Mouse (Mus musculus): ENCODE measurements around the gene Pdcd4. TPM values are rescaled to one million over a fixed set of nuclear protein-coding genes. Genes with fewer than 3 reads are reported as not detected.

Pdcd4 gene
- polyA plus RNA-seq, 1 experiment = 2.4 TPM

DNA sequence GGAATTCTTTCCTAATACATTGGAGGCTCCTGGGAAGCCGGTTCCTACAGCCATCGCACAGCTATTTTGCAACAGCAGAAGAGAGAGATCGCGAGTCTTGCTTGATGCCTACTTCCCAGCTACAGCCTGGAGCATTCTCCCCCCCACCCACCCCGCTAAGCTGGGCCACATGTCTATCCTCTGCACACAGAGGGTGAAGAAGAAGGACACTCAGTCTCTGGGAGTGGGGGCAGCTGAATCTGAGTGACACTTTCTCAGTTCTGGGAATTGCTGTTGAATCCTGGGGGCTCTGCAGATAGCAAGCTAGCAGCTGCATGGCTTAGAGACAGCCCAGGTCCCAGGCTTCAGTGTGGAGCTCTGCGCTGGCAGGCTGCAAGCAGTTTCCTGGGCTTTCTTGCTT, 34.1 kb upstream of the Pdcd4 start:
- Histone ChIP-seq H3ac (ENCODE audit: control insufficient read depth, insufficient read length, low read depth) (no peak overlapping the region), H3K4me3 (ENCODE audit: insufficient read depth, poor library complexity, severe bottlenecking) (no peak overlapping the region), H3K79me3 (ENCODE audit: low read depth) (no peaks in the 10 kb centered on the region), H3K79me2 (ENCODE audit: control insufficient read depth, insufficient read depth) (no peaks in the 10 kb centered on the region), H3K36me3 (ENCODE audit: control insufficient read depth, insufficient read depth) (peaks cover 26% of the 10 kb centered on the region), H3K27me3 (ENCODE audit: control insufficient read depth, insufficient read depth, insufficient read length) (no peaks in the 10 kb centered on the region)
- TF ChIP-seq CEBPB (IDR thresholded peaks at IDR 0.05; ENCODE audit: low read depth) (no peak), MYOD1 (IDR thresholded peaks at IDR 0.05; ENCODE audit: control insufficient read depth, insufficient read length, low read depth) (no peak)

DNA sequence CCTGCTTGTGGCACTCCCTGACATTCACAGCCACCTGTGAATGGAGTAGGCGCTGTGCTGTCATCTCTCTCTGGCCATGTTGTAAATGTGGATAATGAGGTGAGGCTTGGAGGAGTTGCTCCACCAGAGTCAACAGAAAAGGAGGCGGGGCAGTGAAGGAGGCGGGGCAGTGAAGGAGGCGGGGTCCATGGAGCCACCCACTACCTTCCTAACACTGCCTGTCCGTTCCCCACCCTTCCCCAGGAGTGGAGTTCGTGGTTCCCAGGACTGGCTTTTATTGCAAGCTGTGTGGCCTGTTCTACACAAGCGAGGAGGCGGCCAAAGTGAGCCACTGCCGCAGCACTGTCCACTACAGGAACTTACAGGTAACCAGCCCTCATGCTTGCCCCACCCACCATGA, 32.9 kb upstream of the Pdcd4 start:
- Histone ChIP-seq H3K4me3 (ENCODE audit: insufficient read depth, poor library complexity, severe bottlenecking) (no peak overlapping the region), H3K36me3 (ENCODE audit: control insufficient read depth, insufficient read depth) (peaks cover 29% of the 10 kb centered on the region), H3K79me3 (ENCODE audit: low read depth) (no peaks in the 10 kb centered on the region), H3K27me3 (ENCODE audit: control insufficient read depth, insufficient read depth, insufficient read length) (no peaks in the 10 kb centered on the region), H3K79me2 (ENCODE audit: control insufficient read depth, insufficient read depth) (no peaks in the 10 kb centered on the region), H3ac (ENCODE audit: control insufficient read depth, insufficient read length, low read depth) (no peak overlapping the region)
- TF ChIP-seq USF1 (IDR thresholded peaks at IDR 0.05; ENCODE audit: low read depth) = no peak
- TF ChIP-seq MYOG (IDR thresholded peaks at IDR 0.05; ENCODE audit: control insufficient read depth, extremely low read depth, insufficient read length) = no peak
- TF ChIP-seq FOSL1 (IDR thresholded peaks at IDR 0.05; ENCODE audit: insufficient read depth, low read length, poor library complexity, severe bottlenecking) = no peak
- no peak for TF ChIP-seq MAX (IDR thresholded peaks at IDR 0.05)
- TF ChIP-seq MYOD1 (IDR thresholded peaks at IDR 0.05; ENCODE audit: control insufficient read depth, insufficient read length, low read depth) = no peak
- TF ChIP-seq CEBPB (IDR thresholded peaks at IDR 0.05; ENCODE audit: low read depth) = no peak
- no peak for TF ChIP-seq CTCF (IDR thresholded peaks at IDR 0.05; ENCODE audit: control insufficient read depth, insufficient read depth, insufficient read length)

DNA sequence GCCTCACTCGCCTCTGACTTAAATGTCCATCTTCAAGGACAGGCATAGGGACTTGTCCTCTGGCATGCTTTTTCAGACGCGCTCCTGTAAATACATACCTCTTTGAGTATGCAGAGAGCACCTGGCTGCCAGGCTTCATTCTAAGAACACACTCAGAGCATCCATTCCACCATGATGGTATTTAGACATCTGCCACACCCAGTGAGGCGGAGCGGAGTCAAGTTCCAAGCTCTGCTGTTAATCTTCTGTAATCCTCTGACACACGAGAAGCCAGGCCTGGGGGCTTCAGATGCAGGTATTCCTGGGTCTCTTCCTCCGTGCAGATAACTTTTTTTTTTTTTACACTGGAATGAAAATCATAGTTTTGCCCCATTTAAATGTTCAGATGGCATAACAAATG, 32.4 kb upstream of the Pdcd4 start:
- peaks cover 29% of the 10 kb centered on the region for H3K36me3 ChIP-seq (ENCODE audit: control insufficient read depth, insufficient read depth)
- H3K79me3 ChIP-seq (ENCODE audit: low read depth) = no peaks in the 10 kb centered on the region
- no peak overlapping the region for H3ac ChIP-seq (ENCODE audit: control insufficient read depth, insufficient read length, low read depth)
- H3K4me3 ChIP-seq (ENCODE audit: insufficient read depth, poor library complexity, severe bottlenecking) = no peak overlapping the region
- no peaks in the 10 kb centered on the region for H3K27me3 ChIP-seq (ENCODE audit: control insufficient read depth, insufficient read depth, insufficient read length)
- H3K79me2 ChIP-seq (ENCODE audit: control insufficient read depth, insufficient read depth) = no peaks in the 10 kb centered on the region
- TF ChIP-seq MYOD1 (IDR thresholded peaks at IDR 0.05; ENCODE audit: control insufficient read depth, insufficient read length, low read depth) = no peak
- no peak for TF ChIP-seq MAX (IDR thresholded peaks at IDR 0.05)
- no peak for TF ChIP-seq CTCF (IDR thresholded peaks at IDR 0.05; ENCODE audit: control insufficient read depth, insufficient read depth, insufficient read length)
- TF ChIP-seq FOSL1 (IDR thresholded peaks at IDR 0.05; ENCODE audit: insufficient read depth, low read length, poor library complexity, severe bottlenecking) = no peak
- TF ChIP-seq CEBPB (IDR thresholded peaks at IDR 0.05; ENCODE audit: low read depth) = no peak
- no peak for TF ChIP-seq USF1 (IDR thresholded peaks at IDR 0.05; ENCODE audit: low read depth)
- TF ChIP-seq MYOG (IDR thresholded peaks at IDR 0.05; ENCODE audit: control insufficient read depth, extremely low read depth, insufficient read length) = no peak

DNA sequence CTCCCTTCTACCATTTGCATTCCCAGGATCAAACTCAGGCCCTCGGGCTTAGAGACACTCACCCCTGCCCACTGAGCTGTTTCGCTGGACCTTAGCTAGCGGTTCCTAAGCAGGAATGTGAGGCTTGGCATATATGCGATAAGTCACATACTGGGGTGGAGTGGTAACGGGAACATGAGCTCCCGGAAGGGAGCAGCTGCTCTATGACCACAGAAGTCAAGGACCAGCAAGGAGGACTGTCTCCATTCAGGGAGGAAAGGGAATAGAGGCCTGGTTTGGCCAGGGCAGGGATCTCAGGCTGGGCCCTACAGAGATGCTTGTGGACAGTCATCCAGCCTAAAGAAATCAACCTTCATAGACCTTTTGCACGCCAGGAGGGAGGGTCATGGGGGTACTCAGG, 30.7 kb upstream of the Pdcd4 start:
- Histone ChIP-seq H3K36me3 (ENCODE audit: control insufficient read depth, insufficient read depth) (peaks cover 29% of the 10 kb centered on the region), H3K79me2 (ENCODE audit: control insufficient read depth, insufficient read depth) (no peaks in the 10 kb centered on the region), H3K4me3 (ENCODE audit: insufficient read depth, poor library complexity, severe bottlenecking) (no peak overlapping the region), H3ac (ENCODE audit: control insufficient read depth, insufficient read length, low read depth) (no peak overlapping the region), H3K79me3 (ENCODE audit: low read depth) (no peaks in the 10 kb centered on the region), H3K27me3 (ENCODE audit: control insufficient read depth, insufficient read depth, insufficient read length) (no peaks in the 10 kb centered on the region)
- no peak for TF ChIP-seq CEBPB (IDR thresholded peaks at IDR 0.05; ENCODE audit: low read depth)
- TF ChIP-seq MYOG (IDR thresholded peaks at IDR 0.05; ENCODE audit: control insufficient read depth, extremely low read depth, insufficient read length) = no peak
- TF ChIP-seq CTCF (IDR thresholded peaks at IDR 0.05; ENCODE audit: control insufficient read depth, insufficient read depth, insufficient read length) = no peak

DNA sequence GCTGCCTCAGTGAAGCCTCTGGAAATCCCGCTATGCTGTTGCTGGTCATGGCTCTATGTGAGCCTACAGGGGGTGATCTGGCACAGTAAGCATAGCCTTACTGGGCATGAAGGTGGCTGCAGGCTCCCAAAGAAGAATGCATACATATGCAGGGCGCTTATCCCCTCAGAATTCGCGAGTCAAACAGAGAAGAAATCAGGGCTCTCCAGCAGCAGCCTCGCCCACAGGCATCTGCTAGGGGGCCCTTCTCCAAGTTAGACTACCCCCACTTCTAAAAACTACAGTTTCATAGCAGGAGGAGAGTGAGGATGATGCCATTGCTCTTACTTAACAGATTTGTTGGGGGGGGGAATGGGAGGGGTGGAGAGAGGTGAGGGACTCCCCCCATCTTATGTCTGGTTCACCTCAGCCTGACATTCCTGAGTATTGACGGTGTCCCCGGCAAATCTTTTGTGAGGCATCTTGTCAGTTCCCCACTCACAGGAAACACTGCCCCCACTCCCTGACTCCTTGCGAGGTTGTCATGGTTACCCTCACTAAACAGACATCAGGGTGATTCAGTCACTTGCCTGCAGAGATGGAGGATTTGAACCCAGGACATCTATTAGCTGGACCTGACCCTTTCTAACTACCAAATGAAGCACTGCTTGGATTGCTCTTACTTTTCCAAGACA, 29.3 kb upstream of the Pdcd4 start:
- Histone ChIP-seq H3K36me3 (ENCODE audit: control insufficient read depth, insufficient read depth) (peaks cover 29% of the 10 kb centered on the region), H3K79me2 (ENCODE audit: control insufficient read depth, insufficient read depth) (no peaks in the 10 kb centered on the region), H3K4me3 (ENCODE audit: insufficient read depth, poor library complexity, severe bottlenecking) (no peak overlapping the region), H3K79me3 (ENCODE audit: low read depth) (no peaks in the 10 kb centered on the region), H3ac (ENCODE audit: control insufficient read depth, insufficient read length, low read depth) (no peak overlapping the region), H3K27me3 (ENCODE audit: control insufficient read depth, insufficient read depth, insufficient read length) (no peaks in the 10 kb centered on the region)
- TF ChIP-seq CEBPB (IDR thresholded peaks at IDR 0.05; ENCODE audit: low read depth) = no peak

DNA sequence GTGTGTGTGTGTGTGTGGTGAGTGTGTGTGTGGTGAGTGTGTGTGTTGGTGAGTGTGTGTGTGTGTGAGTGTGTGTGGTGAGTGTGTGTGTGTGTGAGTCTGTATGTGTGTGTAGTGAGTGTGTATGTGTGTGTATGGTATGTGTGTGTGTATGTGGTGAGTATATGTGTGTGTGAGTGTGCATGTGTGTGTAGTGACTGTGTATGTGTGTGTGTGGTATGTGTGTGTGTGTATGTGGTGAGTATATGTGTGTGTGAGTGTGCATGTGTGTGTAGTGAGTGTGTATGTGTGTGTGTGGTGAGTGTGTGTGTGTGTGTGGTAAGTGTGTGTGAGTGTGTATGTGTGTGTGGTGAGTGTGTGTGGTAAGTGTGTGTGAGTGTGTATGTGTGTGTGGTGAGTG, 24.8 kb upstream of the Pdcd4 start:
- TF ChIP-seq CEBPB (IDR thresholded peaks at IDR 0.05; ENCODE audit: low read depth) (no peak), USF1 (IDR thresholded peaks at IDR 0.05; ENCODE audit: low read depth) (no peak), MYOG (IDR thresholded peaks at IDR 0.05; ENCODE audit: control insufficient read depth, extremely low read depth, insufficient read length) (no peak)
- H3K79me2 ChIP-seq (ENCODE audit: control insufficient read depth, insufficient read depth) = no peaks in the 10 kb centered on the region
- H3K27me3 ChIP-seq (ENCODE audit: control insufficient read depth, insufficient read depth, insufficient read length) = no peaks in the 10 kb centered on the region
- no peak overlapping the region for H3ac ChIP-seq (ENCODE audit: control insufficient read depth, insufficient read length, low read depth)
- no peaks in the 10 kb centered on the region for H3K79me3 ChIP-seq (ENCODE audit: low read depth)
- peaks cover 15% of the 10 kb centered on the region for H3K36me3 ChIP-seq (ENCODE audit: control insufficient read depth, insufficient read depth)
- H3K4me3 ChIP-seq (ENCODE audit: insufficient read depth, poor library complexity, severe bottlenecking) = no peak overlapping the region
